Mouse (Mus musculus): Measurements from ENCODE around the gene Rere. TPM values are rescaled to one million over a fixed set of nuclear protein-coding genes. Genes with fewer than 3 reads are reported as not detected.

Gene Rere
- total RNA-seq, 1 experiment: 21.7 TPM

GRCm38 (mm10) chr4:150379772-150380171, 98.3 kb downstream of the Rere start:
- Histone ChIP-seq H3K4me1 (ENCODE audit: control insufficient read depth in 2 of 2, insufficient read depth in 2 of 2, low read length in 2 of 2, poor library complexity in 1 of 2) (peaks cover 0 to 5% of the 10 kb centered on the region in 2 experiments; a peak in 1 of 4 replicates), H3K27ac (ENCODE audit: insufficient read depth, low read depth, low read length, poor library complexity, severe bottlenecking) (no peak overlapping the region), H3K9me3 (ENCODE audit: control insufficient read depth, insufficient read depth, low read depth, low read length) (no peaks in the 10 kb centered on the region), H3K36me3 (ENCODE audit: control insufficient read depth, insufficient read depth, low read length, poor library complexity, severe bottlenecking) (no peaks in the 10 kb centered on the region), H3K9ac (ENCODE audit: insufficient read depth, low read depth, low read length, poor library complexity, severe bottlenecking) (no peak overlapping the region), H3K4me3 (ENCODE audit: insufficient read depth in 1 of 2, low read depth in 1 of 2, low read length in 2 of 2, poor library complexity in 1 of 2, severe bottlenecking in 1 of 2) (no peak overlapping the region)
- DNase-seq (ENCODE audit: low read depth, low spot score): no peak
- in situ Hi-C loops (cut with MboI; ENCODE audit: low sequenced_read_pairs in 2 of 2, unreplicated experiment in 2 of 2): no loop called here
- no peak for TF ChIP-seq ZC3H11A (IDR thresholded peaks at IDR 0.05; ENCODE audit: borderline replicate concordance, low read depth, low read length)
- no peak for TF ChIP-seq CHD2 (IDR thresholded peaks at IDR 0.05; ENCODE audit: low read depth, low read length)
- no peak for TF ChIP-seq HCFC1 (IDR thresholded peaks at IDR 0.05; ENCODE audit: borderline replicate concordance, insufficient read depth, low read length)
- no peak for TF ChIP-seq MAFK (IDR thresholded peaks at IDR 0.05; ENCODE audit: insufficient read depth, low read depth, low read length)
- no peak for TF ChIP-seq ZNF384 (IDR thresholded peaks at IDR 0.05; ENCODE audit: low read depth, low read length)

- no peaks in the 10 kb centered on the region for H3K36me3 ChIP-seq (ENCODE audit: control insufficient read depth, insufficient read depth, low read length, poor library complexity, severe bottlenecking)
- DNase-seq (ENCODE audit: low read depth, low spot score): no peak
- no peak overlapping the region for H3K4me3 ChIP-seq (ENCODE audit: insufficient read depth in 1 of 2, low read depth in 1 of 2, low read length in 2 of 2, poor library complexity in 1 of 2, severe bottlenecking in 1 of 2)
- peaks cover 0 to 4% of the 10 kb centered on the region in 2 experiments; a peak in 1 of 4 replicates for H3K4me1 ChIP-seq (ENCODE audit: control insufficient read depth in 2 of 2, insufficient read depth in 2 of 2, low read length in 2 of 2, poor library complexity in 1 of 2)
- no peak overlapping the region for H3K27ac ChIP-seq (ENCODE audit: insufficient read depth, low read depth, low read length, poor library complexity, severe bottlenecking)
- TF ChIP-seq CHD2 (IDR thresholded peaks at IDR 0.05; ENCODE audit: low read depth, low read length) (no peak), ZC3H11A (IDR thresholded peaks at IDR 0.05; ENCODE audit: borderline replicate concordance, low read depth, low read length) (no peak), MAFK (IDR thresholded peaks at IDR 0.05; ENCODE audit: insufficient read depth, low read depth, low read length) (no peak), ZNF384 (IDR thresholded peaks at IDR 0.05; ENCODE audit: low read depth, low read length) (no peak), HCFC1 (IDR thresholded peaks at IDR 0.05; ENCODE audit: borderline replicate concordance, insufficient read depth, low read length) (no peak)
- H3K9ac ChIP-seq (ENCODE audit: insufficient read depth, low read depth, low read length, poor library complexity, severe bottlenecking): no peak overlapping the region
- no peaks in the 10 kb centered on the region for H3K9me3 ChIP-seq (ENCODE audit: control insufficient read depth, insufficient read depth, low read depth, low read length)
- in situ Hi-C loops (cut with MboI; ENCODE audit: low sequenced_read_pairs in 2 of 2, unreplicated experiment in 2 of 2): no loop called here
Observed at GRCm38 (mm10) chr4:150380273-150380672, 98.8 kb downstream of the Rere start.

- Histone ChIP-seq H3K36me3 (ENCODE audit: control insufficient read depth, insufficient read depth, low read length, poor library complexity, severe bottlenecking) (no peaks in the 10 kb centered on the region), H3K4me1 (ENCODE audit: control insufficient read depth in 2 of 2, insufficient read depth in 2 of 2, low read length in 2 of 2, poor library complexity in 1 of 2) (peaks cover 0 to 4% of the 10 kb centered on the region in 2 experiments; a peak in 1 of 4 replicates), H3K27ac (ENCODE audit: insufficient read depth, low read depth, low read length, poor library complexity, severe bottlenecking) (no peak overlapping the region), H3K9me3 (ENCODE audit: control insufficient read depth, insufficient read depth, low read depth, low read length) (no peaks in the 10 kb centered on the region), H3K4me3 (ENCODE audit: insufficient read depth in 1 of 2, low read depth in 1 of 2, low read length in 2 of 2, poor library complexity in 1 of 2, severe bottlenecking in 1 of 2) (no peak overlapping the region), H3K9ac (ENCODE audit: insufficient read depth, low read depth, low read length, poor library complexity, severe bottlenecking) (no peak overlapping the region)
- no peak for DNase-seq (ENCODE audit: low read depth, low spot score)
- TF ChIP-seq MAFK (IDR thresholded peaks at IDR 0.05; ENCODE audit: insufficient read depth, low read depth, low read length) (no peak), HCFC1 (IDR thresholded peaks at IDR 0.05; ENCODE audit: borderline replicate concordance, insufficient read depth, low read length) (no peak), ZC3H11A (IDR thresholded peaks at IDR 0.05; ENCODE audit: borderline replicate concordance, low read depth, low read length) (no peak), CHD2 (IDR thresholded peaks at IDR 0.05; ENCODE audit: low read depth, low read length) (no peak), ZNF384 (IDR thresholded peaks at IDR 0.05; ENCODE audit: low read depth, low read length) (no peak)
- in situ Hi-C loops (cut with MboI; ENCODE audit: low sequenced_read_pairs in 2 of 2, unreplicated experiment in 2 of 2): no loop called here
Observed at GRCm38 (mm10) chr4:150382504-150382903, 101.1 kb downstream of the Rere start.

GRCm38 (mm10) chr4:150384405-150384804, 103.0 kb downstream of the Rere start:
- no peak overlapping the region for H3K27ac ChIP-seq (ENCODE audit: insufficient read depth, low read depth, low read length, poor library complexity, severe bottlenecking)
- DNase-seq (ENCODE audit: low read depth, low spot score): no peak
- no peak for TF ChIP-seq ZNF384 (IDR thresholded peaks at IDR 0.05; ENCODE audit: low read depth, low read length)
- no peak for TF ChIP-seq HCFC1 (IDR thresholded peaks at IDR 0.05; ENCODE audit: borderline replicate concordance, insufficient read depth, low read length)
- TF ChIP-seq CHD2 (IDR thresholded peaks at IDR 0.05; ENCODE audit: low read depth, low read length): no peak
- no peak for TF ChIP-seq MAFK (IDR thresholded peaks at IDR 0.05; ENCODE audit: insufficient read depth, low read depth, low read length)
- TF ChIP-seq ZC3H11A (IDR thresholded peaks at IDR 0.05; ENCODE audit: borderline replicate concordance, low read depth, low read length): no peak
- no peak overlapping the region for H3K9ac ChIP-seq (ENCODE audit: insufficient read depth, low read depth, low read length, poor library complexity, severe bottlenecking)
- H3K36me3 ChIP-seq (ENCODE audit: control insufficient read depth, insufficient read depth, low read length, poor library complexity, severe bottlenecking): no peaks in the 10 kb centered on the region
- peaks cover 0 to 4% of the 10 kb centered on the region in 2 experiments; a peak in 1 of 4 replicates for H3K4me1 ChIP-seq (ENCODE audit: control insufficient read depth in 2 of 2, insufficient read depth in 2 of 2, low read length in 2 of 2, poor library complexity in 1 of 2)
- no peaks in the 10 kb centered on the region for H3K9me3 ChIP-seq (ENCODE audit: control insufficient read depth, insufficient read depth, low read depth, low read length)
- in situ Hi-C loops (cut with MboI; ENCODE audit: low sequenced_read_pairs in 2 of 2, unreplicated experiment in 2 of 2): no loop called here
- H3K4me3 ChIP-seq (ENCODE audit: insufficient read depth in 1 of 2, low read depth in 1 of 2, low read length in 2 of 2, poor library complexity in 1 of 2, severe bottlenecking in 1 of 2): no peak overlapping the region
